Mouse (Mus musculus) limb, embryonic 13.5 days (tissue): ENCODE measurements at regions not wholly inside any gene's neighbourhood (a gene's known extent, or its start where the extent isn't known, plus 50 kb on each side); places are given as distances from the start of the nearest gene placed in this dataset.

Experiments
- ATAC-seq: fragments of 200-750 bp; cut with Nextera tagmentation; 2 replicates; pipeline ENCODE4 v1.8.0; 2017; ENCODE audit warnings: low read depth, moderate number of reproducible peaks, moderate TSS enrichment; ENCODE audit not compliant: low FRiP score
- H3K27ac ChIP-seq: fragments of 300-500 bp; sonication (generic); 2 replicates; pipeline ENCODE4 v1.5.1; 2015; ENCODE audit warnings: inconsistent platforms, mild to moderate bottlenecking, moderate library complexity
- H3K27me3 ChIP-seq: fragments of 300-500 bp; sonication (generic); 2 replicates; pipeline ENCODE4 v1.6.1; 2015; ENCODE audit warnings: mild to moderate bottlenecking, inconsistent platforms
- H3K36me3 ChIP-seq: fragments of 300-500 bp; sonication (generic); 2 replicates; pipeline ENCODE4 v1.6.1; 2015; ENCODE audit warnings: inconsistent platforms, mild to moderate bottlenecking, moderate library complexity
- H3K4me1 ChIP-seq: fragments of 300-500 bp; sonication (generic); 2 replicates; pipeline ENCODE4 v1.6.1; 2015; ENCODE audit warnings: inconsistent platforms
- H3K4me2 ChIP-seq: fragments of 300-500 bp; sonication (generic); replicated peaks from 2 replicates; pipeline ENCODE4 v1.6.1; 2015; ENCODE audit warnings: inconsistent platforms, mild to moderate bottlenecking, moderate library complexity
- H3K4me3 ChIP-seq: fragments of 300-500 bp; sonication (generic); 2 replicates; pipeline ENCODE4 v1.5.1; 2015; ENCODE audit warnings: moderate library complexity, mild to moderate bottlenecking, inconsistent platforms
- H3K9ac ChIP-seq: fragments of 300-500 bp; sonication (generic); 2 replicates; pipeline ENCODE4 v1.6.1; 2015; ENCODE audit warnings: mild to moderate bottlenecking, inconsistent platforms
- H3K9me3 ChIP-seq: fragments of 300-500 bp; sonication (generic); 2 replicates; pipeline ENCODE4 v1.6.1; 2016; ENCODE audit warnings: inconsistent platforms
- WGBS: fragments of 180-500 bp; shearing (Covaris S2); methylation state at CpG from one replicate; pipeline ENCODE4 v1.1.7; 2015; 5-methylcytosine and 5-hydroxymethylcytosine counted together

GRCm38 (mm10) chr10:70866737-70867136 lies 211.0 kb upstream of the Phyhipl start:
- Histone ChIP-seq H3K9me3 (no peaks in the 10 kb centered on the region), H3K4me3 (no peak overlapping the region), H3K4me2 (no peak overlapping the region), H3K27me3 (no peaks in the 10 kb centered on the region), H3K27ac (no peak overlapping the region), H3K4me1 (peaks cover under 1% of the 10 kb centered on the region; the same call in 1 of the 2 replicates), H3K36me3 (no peaks in the 10 kb centered on the region), H3K9ac (no peak overlapping the region)
- ATAC-seq: no peak
- WGBS: 86% methylated on average over 2 of the region's 2 CpGs

GRCm38 (mm10) chr10:70864650-70865049 lies 208.9 kb upstream of the Phyhipl start:
- no peak for ATAC-seq
- Histone ChIP-seq H3K36me3 (no peaks in the 10 kb centered on the region), H3K4me1 (peaks cover 12% of the 10 kb centered on the region; the same call in 1 of the 2 replicates), H3K9me3 (no peaks in the 10 kb centered on the region), H3K4me2 (no peak overlapping the region), H3K27ac (no peak overlapping the region), H3K9ac (no peak overlapping the region), H3K27me3 (no peaks in the 10 kb centered on the region), H3K4me3 (no peak overlapping the region)
- 91% methylated on average over 5 of the region's 5 CpGs for WGBS

GRCm38 (mm10) chr10:70862022-70862335 lies 206.2 kb upstream of the Phyhipl start:
- no peak overlapping the region for H3K4me2 ChIP-seq
- WGBS: 57% methylated on average over 4 of the region's 4 CpGs
- H3K27ac ChIP-seq: no peak overlapping the region
- H3K9me3 ChIP-seq: no peaks in the 10 kb centered on the region
- no peak overlapping the region for H3K9ac ChIP-seq
- no peaks in the 10 kb centered on the region for H3K36me3 ChIP-seq
- ATAC-seq: no peak
- peaks cover 12% of the 10 kb centered on the region; the same call in 1 of the 2 replicates for H3K4me1 ChIP-seq
- no peak overlapping the region for H3K4me3 ChIP-seq
- H3K27me3 ChIP-seq: no peaks in the 10 kb centered on the region

GRCm38 (mm10) chr10:70861131-70862021 lies 205.6 kb upstream of the Phyhipl start:
- Histone ChIP-seq H3K9me3 (no peaks in the 10 kb centered on the region), H3K4me1 (peaks cover 12% of the 10 kb centered on the region; the same call in 1 of the 2 replicates), H3K27ac (peak overlapping the region; percentile 10; the same call in 1 of the 2 replicates), H3K36me3 (no peaks in the 10 kb centered on the region), H3K9ac (no peak overlapping the region), H3K4me2 (peak overlapping the region; percentile 14; the same call in 1 of the 2 replicates), H3K4me3 (no peak overlapping the region), H3K27me3 (no peaks in the 10 kb centered on the region)
- WGBS: 44% methylated on average over 10 of the region's 10 CpGs
- ATAC-seq: peak; percentile 44

GRCm38 (mm10) chr10:70857155-70857820 lies 201.5 kb upstream of the Phyhipl start:
- Histone ChIP-seq H3K27ac (no peak overlapping the region), H3K9ac (no peak overlapping the region), H3K36me3 (no peaks in the 10 kb centered on the region), H3K4me3 (no peak overlapping the region), H3K4me2 (no peak overlapping the region), H3K9me3 (no peaks in the 10 kb centered on the region), H3K27me3 (no peaks in the 10 kb centered on the region), H3K4me1 (peaks cover 12% of the 10 kb centered on the region; the same call in 1 of the 2 replicates)
- no peak for ATAC-seq
- WGBS: 76% methylated on average over 14 of the region's 14 CpGs

- 86% methylated on average over 8 of the region's 8 CpGs for WGBS
- Histone ChIP-seq H3K27me3 (no peaks in the 10 kb centered on the region), H3K4me3 (no peak overlapping the region), H3K9ac (no peak overlapping the region), H3K36me3 (no peaks in the 10 kb centered on the region), H3K4me1 (0 out of 2 replicates have a peak, but pooled peaks cover 5% of the 10 kb centered on the region), H3K9me3 (no peaks in the 10 kb centered on the region), H3K27ac (no peak overlapping the region), H3K4me2 (no peak overlapping the region)
- ATAC-seq: no peak
Measured at GRCm38 (mm10) chr10:70855948-70856347, 200.2 kb upstream of the Phyhipl start.

- Histone ChIP-seq H3K4me1 (no peaks in the 10 kb centered on the region), H3K27me3 (no peaks in the 10 kb centered on the region), H3K9ac (no peak overlapping the region), H3K4me3 (no peak overlapping the region), H3K4me2 (no peak overlapping the region), H3K36me3 (no peaks in the 10 kb centered on the region), H3K9me3 (no peaks in the 10 kb centered on the region), H3K27ac (no peak overlapping the region)
- WGBS: 93% methylated on average over 4 of the region's 4 CpGs
- no peak for ATAC-seq
Measured at GRCm38 (mm10) chr10:70853614-70854013, 197.8 kb upstream of the Phyhipl start.

- no peaks in the 10 kb centered on the region for H3K4me1 ChIP-seq
- H3K27ac ChIP-seq: no peak overlapping the region
- no peak for ATAC-seq
- H3K9me3 ChIP-seq: no peaks in the 10 kb centered on the region
- H3K36me3 ChIP-seq: no peaks in the 10 kb centered on the region
- H3K4me3 ChIP-seq: no peak overlapping the region
- WGBS: 83% methylated on average over 5 of the region's 5 CpGs
- no peaks in the 10 kb centered on the region for H3K27me3 ChIP-seq
- no peak overlapping the region for H3K9ac ChIP-seq
- no peak overlapping the region for H3K4me2 ChIP-seq
Measured at GRCm38 (mm10) chr10:70848141-70848540, 192.4 kb upstream of the Phyhipl start.

- Histone ChIP-seq H3K27ac (no peak overlapping the region), H3K9me3 (no peaks in the 10 kb centered on the region), H3K4me2 (no peak overlapping the region), H3K36me3 (no peaks in the 10 kb centered on the region), H3K27me3 (no peaks in the 10 kb centered on the region), H3K4me3 (no peak overlapping the region), H3K9ac (no peak overlapping the region), H3K4me1 (no peaks in the 10 kb centered on the region)
- no peak for ATAC-seq
- 79% methylated on average over 3 of the region's 3 CpGs for WGBS
Measured at GRCm38 (mm10) chr10:70847341-70847882, 191.6 kb upstream of the Phyhipl start.

- Histone ChIP-seq H3K27ac (no peak overlapping the region), H3K36me3 (no peaks in the 10 kb centered on the region), H3K4me2 (no peak overlapping the region), H3K9me3 (no peaks in the 10 kb centered on the region), H3K9ac (no peak overlapping the region), H3K27me3 (no peaks in the 10 kb centered on the region), H3K4me1 (no peaks in the 10 kb centered on the region), H3K4me3 (no peak overlapping the region)
- ATAC-seq: no peak
- WGBS: 86% methylated on average over 10 of the region's 10 CpGs
Measured at GRCm38 (mm10) chr10:70846281-70847168, 190.8 kb upstream of the Phyhipl start.

GRCm38 (mm10) chr10:70843848-70844247 lies 188.1 kb upstream of the Phyhipl start:
- no peak for ATAC-seq
- 89% methylated on average over 2 of the region's 2 CpGs for WGBS

More at GRCm38 (mm10) chr10:70843848-70844247, 188.1 kb upstream of the Phyhipl start:
- H3K4me1 ChIP-seq: no peaks in the 10 kb centered on the region
- no peak overlapping the region for H3K4me3 ChIP-seq
- no peaks in the 10 kb centered on the region for H3K27me3 ChIP-seq
- no peaks in the 10 kb centered on the region for H3K36me3 ChIP-seq
- H3K9ac ChIP-seq: no peak overlapping the region
- peaks cover 7% of the 10 kb centered on the region; the same call in 1 of the 2 replicates for H3K9me3 ChIP-seq
- H3K4me2 ChIP-seq: no peak overlapping the region
- H3K27ac ChIP-seq: no peak overlapping the region
